Mouse (Mus musculus) spleen, adult 2 months (tissue): ENCODE results near the gene Hacd2. TPM values are rescaled to one million over a fixed set of nuclear protein-coding genes. Genes with fewer than 3 reads are reported as not detected.

Experiments
- DNase-seq, 2 experiments: peaks; one replicate each; pipeline versions ENCODE4 v3.0.0 to v3.0.0-alpha.2; 2012 to 2021; ENCODE audit warnings: low spot score in 2 of 2, low read depth in 1 of 2
- H3K27ac ChIP-seq: fragments of 200-500 bp; 2 replicates; pipeline ENCODE4 v1.5.1; 2012; ENCODE audit warnings: low read length, inconsistent platforms; ENCODE audit not compliant: insufficient read depth
- H3K27me3 ChIP-seq: fragments of 200-500 bp; 2 replicates; pipeline ENCODE4 v1.6.1; 2012; ENCODE audit warnings: mild to moderate bottlenecking, moderate library complexity, low read length, inconsistent platforms; ENCODE audit not compliant: control insufficient read depth, insufficient read depth
- H3K36me3 ChIP-seq: fragments of 200-500 bp; 2 replicates; pipeline ENCODE4 v1.6.1; 2012; ENCODE audit warnings: mild to moderate bottlenecking, low read length, inconsistent platforms; ENCODE audit not compliant: control insufficient read depth, insufficient read depth
- H3K4me1 ChIP-seq: fragments of 200-500 bp; 2 replicates; pipeline ENCODE4 v1.6.1; 2011; ENCODE audit warnings: inconsistent platforms; ENCODE audit not compliant: control insufficient read depth, insufficient read depth, insufficient read length
- H3K4me3 ChIP-seq: fragments of 200-500 bp; 2 replicates; pipeline ENCODE4 v1.5.1; 2011; ENCODE audit warnings: mild to moderate bottlenecking, inconsistent platforms; ENCODE audit not compliant: insufficient read depth, insufficient read length; ENCODE audit errors: extremely low read depth
- CTCF ChIP-seq: fragments of 200-500 bp; IDR thresholded peaks from 2 replicates; pipeline ENCODE4 v1.5.1; 2011; ENCODE audit warnings: mild to moderate bottlenecking, inconsistent platforms; ENCODE audit not compliant: insufficient read depth, insufficient read length, insufficient replicate concordance; ENCODE audit errors: extremely low read depth
- POLR2A ChIP-seq: fragments of 200-500 bp; IDR thresholded peaks from 2 replicates; pipeline ENCODE4 v1.6.1; 2011; ENCODE audit warnings: low read depth, low read length, inconsistent platforms
- WGBS: fragments of 180-500 bp; shearing (Covaris S2); methylation state at CpG from one replicate; pipeline ENCODE4 v1.1.7; 2018; 5-methylcytosine and 5-hydroxymethylcytosine counted together
- polyA plus RNA-seq: library from polyadenylated mRNA; depleted of rRNA; stranded (reverse); fragments of >200 nt; gene quantifications from 2 replicates; pipeline ENCODE4 v1.2.3, GENCODE M21; 2012

Hacd2 gene
- polyA plus RNA-seq, 1 experiment = 13.9 TPM

DNA sequence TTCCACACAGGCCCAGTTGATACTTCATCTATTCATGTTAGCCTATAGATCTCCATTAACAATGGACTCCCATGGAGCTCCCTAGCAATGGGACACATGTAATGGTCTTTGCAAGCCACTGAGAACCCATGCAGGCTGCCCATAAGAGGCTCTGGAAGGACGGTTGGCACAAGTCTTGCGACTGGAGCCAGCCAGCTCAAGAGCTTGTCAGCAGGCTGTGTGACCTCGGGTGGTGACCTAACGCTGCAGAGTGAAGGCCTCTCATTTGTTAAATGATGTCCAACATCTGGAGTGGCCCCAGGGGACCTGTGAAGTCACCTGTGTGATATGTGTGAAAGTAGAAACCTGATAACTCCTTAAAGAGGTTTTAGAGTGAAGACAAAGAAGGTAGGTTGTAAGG is 25.2 kb upstream of the Hacd2 start:
- Histone ChIP-seq H3K4me3 (no peak overlapping the region), H3K27me3 (no peaks in the 10 kb centered on the region), H3K36me3 (no peaks in the 10 kb centered on the region), H3K27ac (no peak overlapping the region), H3K4me1 (peaks cover 4% of the 10 kb centered on the region; the same call in 1 of the 2 replicates)
- no peak for TF ChIP-seq CTCF
- no peak for TF ChIP-seq POLR2A
- WGBS = 73% methylated on average over 4 of the region's 4 CpGs
- no peak for DNase-seq

DNA sequence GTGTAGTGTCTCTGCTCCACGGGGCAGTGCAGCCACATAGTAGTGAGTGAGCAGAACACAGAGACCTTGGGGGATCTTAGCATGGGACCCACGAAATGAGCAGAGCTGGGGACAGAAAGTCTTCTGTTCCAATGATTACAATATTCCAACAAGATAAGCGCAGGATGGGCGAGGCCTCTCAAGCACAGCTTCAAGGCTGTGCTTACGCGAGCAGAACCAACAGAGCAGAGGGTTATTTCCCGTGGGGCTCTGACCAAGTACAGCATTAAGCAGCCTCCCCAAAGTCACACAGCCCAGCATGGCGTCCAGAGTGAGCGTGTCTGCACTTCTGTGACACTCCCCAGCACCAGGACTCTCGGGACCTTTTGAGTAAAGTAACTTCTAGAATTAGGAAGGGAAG is 24.7 kb upstream of the Hacd2 start:
- no peak for DNase-seq
- H3K27me3 ChIP-seq = no peaks in the 10 kb centered on the region
- H3K36me3 ChIP-seq = no peaks in the 10 kb centered on the region
- H3K27ac ChIP-seq = no peak overlapping the region
- peaks cover 4% of the 10 kb centered on the region; the same call in 1 of the 2 replicates for H3K4me1 ChIP-seq
- no peak overlapping the region for H3K4me3 ChIP-seq
- TF ChIP-seq POLR2A (no peak), CTCF (no peak)
- WGBS = 59% methylated on average over 10 of the region's 10 CpGs

DNA sequence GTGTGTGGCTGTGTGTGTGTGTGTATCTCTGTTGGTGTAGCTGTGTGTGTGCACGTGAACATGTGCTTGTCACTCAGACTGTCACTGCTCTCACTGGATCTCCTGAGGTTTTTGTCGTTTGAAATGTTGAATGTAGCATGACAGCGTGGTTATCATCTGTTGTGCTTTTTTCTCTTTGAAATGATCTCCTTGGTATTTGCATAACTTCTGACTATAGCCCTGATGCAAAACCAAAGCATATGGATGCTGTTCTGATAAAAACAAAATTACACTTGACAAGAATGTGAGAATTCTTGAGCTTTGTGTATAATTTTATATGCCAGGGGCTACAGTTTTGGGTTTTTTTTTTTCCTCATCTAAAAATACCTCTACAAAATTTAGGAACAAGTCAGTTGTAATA is 23.2 kb upstream of the Hacd2 start:
- 61% methylated on average over 3 of the region's 3 CpGs for WGBS
- peaks cover 4% of the 10 kb centered on the region; the same call in 1 of the 2 replicates for H3K4me1 ChIP-seq
- TF ChIP-seq CTCF (no peak), POLR2A (no peak)
- no peaks in the 10 kb centered on the region for H3K27me3 ChIP-seq
- no peaks in the 10 kb centered on the region for H3K36me3 ChIP-seq
- no peak for DNase-seq
- H3K27ac ChIP-seq = no peak overlapping the region
- no peak overlapping the region for H3K4me3 ChIP-seq

DNA sequence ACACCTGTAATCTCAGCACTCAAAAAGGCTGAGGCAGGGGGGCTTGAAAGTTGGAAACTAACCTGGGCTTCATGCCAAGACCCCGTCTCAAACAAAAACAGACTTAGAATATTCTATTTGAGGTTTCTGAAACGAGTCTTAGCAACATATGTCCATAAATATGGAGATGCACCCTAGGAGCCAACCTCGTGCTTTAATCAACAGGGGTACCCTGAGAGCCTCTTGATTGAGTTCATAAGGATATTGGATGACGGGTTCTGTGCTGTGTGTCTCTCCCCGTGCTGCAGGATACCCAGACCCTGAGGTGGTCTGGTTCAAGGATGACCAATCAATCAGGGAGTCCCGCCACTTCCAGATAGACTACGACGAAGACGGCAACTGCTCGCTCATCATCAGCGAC is 22.2 kb upstream of the Hacd2 start:
- whole genome bisulfite sequencing = 85% methylated on average over 11 of the region's 11 CpGs
- no peaks in the 10 kb centered on the region for H3K36me3 ChIP-seq
- H3K4me3 ChIP-seq = no peak overlapping the region
- H3K4me1 ChIP-seq = peaks cover 4% of the 10 kb centered on the region; the same call in 1 of the 2 replicates
- no peaks in the 10 kb centered on the region for H3K27me3 ChIP-seq
- DNase-seq = no peak
- TF ChIP-seq POLR2A (no peak), CTCF (no peak)
- no peak overlapping the region for H3K27ac ChIP-seq

DNA sequence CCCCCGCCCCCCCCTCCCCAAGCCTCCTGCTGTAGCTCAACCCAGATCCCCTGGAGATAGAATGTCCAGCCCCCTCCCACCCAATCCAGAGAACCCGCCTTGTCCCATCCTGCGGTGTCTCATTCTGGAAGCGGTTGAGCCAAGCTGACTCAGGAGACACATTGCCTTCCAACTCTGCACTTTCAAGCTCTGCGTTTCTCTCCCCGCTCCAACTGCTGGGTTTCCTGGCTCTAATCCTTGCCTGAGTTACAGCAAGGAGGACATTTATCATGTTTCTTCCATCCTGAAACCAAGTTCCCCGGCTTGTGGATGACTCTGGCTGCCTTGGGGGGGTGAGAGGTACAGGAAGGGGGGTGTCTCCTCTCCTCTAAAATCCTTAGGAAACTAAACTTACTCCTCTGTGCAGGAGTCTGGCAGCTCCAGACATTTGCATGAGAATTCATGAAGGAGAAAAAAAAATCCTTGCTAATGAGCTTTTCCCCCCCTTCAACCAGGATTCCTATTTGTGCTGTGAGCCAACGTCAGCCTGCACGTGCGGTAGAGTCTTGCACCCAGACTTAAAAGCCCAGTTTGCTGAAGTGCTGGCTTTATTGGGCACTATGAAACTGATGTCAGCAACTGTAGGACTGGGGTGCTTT is 21.2 kb upstream of the Hacd2 start:
- H3K27me3 ChIP-seq = no peaks in the 10 kb centered on the region
- WGBS = 76% methylated on average over 10 of the region's 10 CpGs
- H3K4me1 ChIP-seq = peaks cover 4% of the 10 kb centered on the region; the same call in 1 of the 2 replicates
- no peak for DNase-seq
- TF ChIP-seq POLR2A (no peak), CTCF (no peak)
- H3K27ac ChIP-seq = no peak overlapping the region
- H3K4me3 ChIP-seq = no peak overlapping the region
- H3K36me3 ChIP-seq = no peaks in the 10 kb centered on the region

DNA sequence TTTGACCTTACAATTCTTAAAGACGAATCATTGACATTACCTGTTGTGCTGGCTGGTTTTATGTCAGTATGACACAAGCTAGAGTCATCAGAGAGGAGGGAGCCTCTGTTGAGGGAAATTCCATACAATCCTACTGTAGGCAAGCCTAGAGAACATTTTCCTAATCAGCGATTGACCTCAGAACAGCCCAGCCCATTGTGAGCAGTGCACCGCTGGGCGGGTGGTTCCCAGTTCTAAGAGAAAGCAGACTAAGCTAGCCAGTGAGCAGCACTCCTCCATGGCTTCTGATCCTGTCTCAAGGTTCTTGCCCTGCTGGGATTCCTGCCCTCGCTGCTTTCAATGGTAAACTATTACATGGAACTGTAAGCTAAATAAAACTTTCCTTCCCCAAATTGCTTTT is 17.9 kb upstream of the Hacd2 start:
- no peaks in the 10 kb centered on the region for H3K27me3 ChIP-seq
- 83% methylated on average over 5 of the region's 5 CpGs for WGBS
- H3K36me3 ChIP-seq = no peaks in the 10 kb centered on the region
- TF ChIP-seq CTCF (no peak), POLR2A (no peak)
- no peak overlapping the region for H3K4me3 ChIP-seq
- H3K4me1 ChIP-seq = no peaks in the 10 kb centered on the region
- DNase-seq = no peak
- no peak overlapping the region for H3K27ac ChIP-seq

DNA sequence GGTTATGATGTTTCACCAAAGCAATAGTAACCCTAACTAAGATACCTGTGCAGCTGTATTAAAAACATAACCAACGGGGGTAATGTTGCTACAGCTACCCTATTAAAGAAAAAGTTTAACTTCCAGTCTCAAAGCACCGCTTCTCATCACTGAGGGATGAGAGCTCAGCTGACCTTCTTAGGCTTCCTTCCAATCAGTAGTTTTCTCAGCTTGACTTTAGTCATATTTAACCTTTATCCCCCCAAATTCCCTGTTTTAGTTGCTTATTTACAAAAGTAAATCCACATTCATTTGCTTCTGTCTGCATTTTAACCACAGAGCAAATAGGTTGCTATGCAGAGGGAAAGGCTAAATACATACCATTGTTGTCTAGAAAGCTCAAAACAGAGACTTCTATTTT is 17.5 kb upstream of the Hacd2 start:
- DNase-seq = no peak
- H3K4me3 ChIP-seq = no peak overlapping the region
- H3K36me3 ChIP-seq = no peaks in the 10 kb centered on the region
- no peak overlapping the region for H3K27ac ChIP-seq
- 93% methylated on average over 2 of the region's 2 CpGs for WGBS
- H3K4me1 ChIP-seq = no peaks in the 10 kb centered on the region
- no peak for TF ChIP-seq POLR2A
- TF ChIP-seq CTCF = no peak
- H3K27me3 ChIP-seq = no peaks in the 10 kb centered on the region

DNA sequence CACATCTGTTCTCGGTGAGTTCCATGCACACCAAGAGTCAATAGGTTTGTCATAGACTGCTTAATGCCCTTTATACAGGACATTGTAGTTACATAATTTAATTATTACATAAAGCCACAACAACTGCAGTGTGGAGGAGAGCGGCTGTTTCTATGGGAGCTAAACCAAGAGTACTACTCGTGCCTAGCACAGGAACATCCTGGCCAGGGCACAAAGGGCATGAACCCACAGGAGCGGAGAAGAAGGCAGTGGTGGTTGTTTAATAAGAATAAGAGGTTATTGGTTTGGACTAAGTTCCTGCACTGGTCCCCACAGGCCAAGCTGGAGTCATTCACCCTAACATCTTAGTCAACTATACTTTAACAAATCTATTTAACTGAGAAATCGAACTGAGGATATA is 16.0 kb upstream of the Hacd2 start:
- Histone ChIP-seq H3K27me3 (no peaks in the 10 kb centered on the region), H3K4me3 (no peak overlapping the region), H3K4me1 (no peaks in the 10 kb centered on the region), H3K36me3 (no peaks in the 10 kb centered on the region), H3K27ac (no peak overlapping the region)
- TF ChIP-seq CTCF (no peak), POLR2A (no peak)
- no peak for DNase-seq
- WGBS = 87% methylated on average over 5 of the region's 5 CpGs
